Mouse (Mus musculus) heart, adult 2 months (tissue): ENCODE measurements around the gene Rerg. TPM values are rescaled to one million over a fixed set of nuclear protein-coding genes. Genes with fewer than 3 reads are reported as not detected.

Experiments
- DNase-seq, 2 experiments: peaks; one replicate each; pipeline ENCODE4 v3.0.0; 2021
- H3K27ac ChIP-seq: fragments of 200-600 bp; 2 replicates; pipeline ENCODE4 v1.8.1; 2022
- H3K27me3 ChIP-seq: fragments of 200-500 bp; 2 replicates; pipeline ENCODE4 v1.6.1; 2012; ENCODE audit warnings: mild to moderate bottlenecking, low read length, inconsistent platforms, mixed read lengths; ENCODE audit not compliant: control insufficient read depth, insufficient read depth
- H3K36me3 ChIP-seq: fragments of 200-500 bp; 2 replicates; pipeline ENCODE4 v1.6.1; 2012; ENCODE audit warnings: low read length, inconsistent platforms; ENCODE audit not compliant: control insufficient read depth, insufficient read depth
- H3K4me1 ChIP-seq: fragments of 200-500 bp; 2 replicates; pipeline ENCODE4 v1.6.1; 2011; ENCODE audit warnings: low read length; ENCODE audit not compliant: control insufficient read depth, insufficient read depth
- H3K4me3 ChIP-seq: fragments of 200-600 bp; 2 replicates; pipeline ENCODE4 v1.8.1; 2022
- H3K79me2 ChIP-seq: fragments of 200-500 bp; replicated peaks from 2 replicates; pipeline ENCODE4 v1.6.1; 2012; ENCODE audit warnings: mild to moderate bottlenecking, inconsistent platforms, low read length, moderate library complexity, mixed read lengths; ENCODE audit not compliant: control insufficient read depth, insufficient read depth
- H3K9ac ChIP-seq: fragments of 200-500 bp; 2 replicates; pipeline ENCODE4 v1.6.1; 2012; ENCODE audit warnings: low read depth, mild to moderate bottlenecking, control low read depth, inconsistent platforms, low read length, mixed read lengths
- CTCF ChIP-seq: fragments of 200-600 bp; IDR thresholded peaks from 2 replicates; pipeline ENCODE4 v1.8.1; 2022; ENCODE audit warnings: antibody characterized with exemption, mild to moderate bottlenecking, moderate library complexity
- EP300 ChIP-seq: fragments of 200-500 bp; IDR thresholded peaks from 2 replicates; pipeline ENCODE4 v1.6.1; 2011; ENCODE audit warnings: low read depth, low read length, control low read depth; ENCODE audit not compliant: insufficient read depth
- POLR2A ChIP-seq: fragments of 200-500 bp; IDR thresholded peaks from 2 replicates; pipeline ENCODE4 v1.6.1; 2011; ENCODE audit warnings: mild to moderate bottlenecking, low read depth, low read length, control low read depth; ENCODE audit not compliant: insufficient read depth
- WGBS: fragments of 180-500 bp; shearing (Covaris S2); methylation state at CpG from one replicate; pipeline ENCODE4 v1.1.7; 2018; 5-methylcytosine and 5-hydroxymethylcytosine counted together
- intact Hi-C: fragments of 180-260 bp; cut with DNase I; formaldehyde crosslinking; loops from one replicate; pipeline ENCODE4 v1.15.1; 2025
- polyA plus RNA-seq: library from polyadenylated mRNA; depleted of rRNA; stranded (reverse); fragments of >200 nt; gene quantifications from 2 replicates; pipeline ENCODE4 v1.2.3, GENCODE M21; 2012
- total RNA-seq, 2 experiments: library from RNA; stranded (reverse); gene quantifications; 2 replicates each; pipeline ENCODE4 v1.2.3; 2021

The Rerg gene
- total and polyA plus RNA-seq, 3 experiments, result 1.5 to 4.5 (median 3.2) TPM

GRCm38 (mm10) chr6:137076731-137077130 lies 93.6 kb downstream of the Rerg start:
- Histone ChIP-seq H3K27ac (no peak overlapping the region), H3K4me1 (no peaks in the 10 kb centered on the region)
- DNase-seq, result no peak

GRCm38 (mm10) chr6:137076225-137076624 lies 94.1 kb downstream of the Rerg start:
- no peaks in the 10 kb centered on the region for H3K36me3 ChIP-seq
- H3K27me3 ChIP-seq, result no peaks in the 10 kb centered on the region
- no peak overlapping the region for H3K27ac ChIP-seq
- H3K4me3 ChIP-seq, result no peak overlapping the region
- no peak for TF ChIP-seq POLR2A
- TF ChIP-seq CTCF, result no peak
- no peak for TF ChIP-seq EP300
- no peaks in the 10 kb centered on the region for H3K79me2 ChIP-seq
- no peaks in the 10 kb centered on the region for H3K4me1 ChIP-seq
- DNase-seq, result no peak
- intact Hi-C loops, result no loop called here
- WGBS, result 53% methylated on average over 6 of the region's 6 CpGs
- H3K9ac ChIP-seq, result no peak overlapping the region

More at GRCm38 (mm10) chr6:137076731-137077130, 93.6 kb downstream of the Rerg start:
- Histone ChIP-seq H3K27me3 (no peaks in the 10 kb centered on the region), H3K4me3 (no peak overlapping the region), H3K9ac (no peak overlapping the region), H3K36me3 (no peaks in the 10 kb centered on the region), H3K79me2 (no peaks in the 10 kb centered on the region)
- intact Hi-C loops, result no loop called here
- WGBS, result 76% methylated on average over 13 of the region's 13 CpGs
- TF ChIP-seq POLR2A, result no peak
- no peak for TF ChIP-seq EP300
- no peak for TF ChIP-seq CTCF

- Histone ChIP-seq H3K4me1 (no peaks in the 10 kb centered on the region), H3K79me2 (no peaks in the 10 kb centered on the region), H3K27ac (no peak overlapping the region), H3K4me3 (no peak overlapping the region), H3K27me3 (no peaks in the 10 kb centered on the region), H3K36me3 (no peaks in the 10 kb centered on the region), H3K9ac (no peak overlapping the region)
- TF ChIP-seq CTCF (no peak), POLR2A (no peak), EP300 (no peak)
- intact Hi-C loops, result no loop called here
- WGBS, result 40% methylated on average over 8 of the region's 8 CpGs
- no peak for DNase-seq
These were observed 98.0 kb downstream of the Rerg start for GRCm38 (mm10) chr6:137072256-137072655.

- H3K27ac ChIP-seq, result no peak overlapping the region
- H3K79me2 ChIP-seq, result no peaks in the 10 kb centered on the region
- no peaks in the 10 kb centered on the region for H3K27me3 ChIP-seq
- WGBS, result 76% methylated on average over 9 of the region's 9 CpGs
- H3K4me3 ChIP-seq, result no peak overlapping the region
- no peak for TF ChIP-seq POLR2A
- TF ChIP-seq EP300, result no peak
- TF ChIP-seq CTCF, result no peak
- DNase-seq, result no peak
- H3K4me1 ChIP-seq, result no peaks in the 10 kb centered on the region
- intact Hi-C loops, result no loop called here
- no peak overlapping the region for H3K9ac ChIP-seq
- no peaks in the 10 kb centered on the region for H3K36me3 ChIP-seq
These were observed 98.8 kb downstream of the Rerg start for GRCm38 (mm10) chr6:137071466-137071865.

- intact Hi-C loops, result no loop called here
- no peak for DNase-seq
- Histone ChIP-seq H3K27me3 (no peaks in the 10 kb centered on the region), H3K4me3 (no peak overlapping the region), H3K79me2 (no peaks in the 10 kb centered on the region), H3K36me3 (no peaks in the 10 kb centered on the region), H3K4me1 (no peaks in the 10 kb centered on the region; the same call in 1 of the 2 replicates), H3K27ac (no peak overlapping the region), H3K9ac (no peak overlapping the region)
- 37% methylated on average over 7 of the region's 7 CpGs for WGBS
- TF ChIP-seq EP300, result no peak
- no peak for TF ChIP-seq POLR2A
- no peak for TF ChIP-seq CTCF
These were observed 104.8 kb downstream of the Rerg start for GRCm38 (mm10) chr6:137065506-137065905.

- Histone ChIP-seq H3K27me3 (no peaks in the 10 kb centered on the region), H3K79me2 (no peaks in the 10 kb centered on the region), H3K9ac (no peak overlapping the region), H3K4me1 (no peaks in the 10 kb centered on the region; the same call in 1 of the 2 replicates), H3K36me3 (no peaks in the 10 kb centered on the region), H3K4me3 (no peak overlapping the region), H3K27ac (no peak overlapping the region)
- TF ChIP-seq CTCF (no peak), EP300 (no peak), POLR2A (no peak)
- WGBS, result 89% methylated on average over 14 of the region's 14 CpGs
- intact Hi-C loops, result no loop called here
- DNase-seq, result no peak
These were observed 105.5 kb downstream of the Rerg start for GRCm38 (mm10) chr6:137064786-137065185.
